Comparison of ENCODE assay signal across 18 mouse cellular contexts in the genomic region with DNA sequence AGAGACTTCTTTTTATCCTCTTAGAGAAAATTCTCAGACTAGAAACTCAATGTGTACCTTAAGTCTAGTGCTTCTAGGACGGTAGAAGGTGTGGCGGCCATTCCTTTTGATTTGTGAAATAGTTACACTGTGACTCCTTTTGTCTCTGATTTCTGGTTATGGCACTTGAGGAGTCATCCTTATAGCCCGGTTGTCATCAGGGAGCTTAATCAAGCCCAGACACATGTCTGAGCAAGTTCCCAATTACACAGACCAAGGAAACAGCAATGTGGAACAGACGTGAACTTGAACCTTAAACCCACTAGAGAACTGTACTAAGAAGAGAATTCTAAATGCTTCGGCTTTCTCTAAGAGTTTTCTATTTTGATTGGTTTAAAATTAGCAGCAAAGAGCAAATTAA. TPM values are rescaled to one million over a fixed set of nuclear protein-coding genes. Genes with fewer than 3 reads are reported as not detected.
DNase-seq lines count a peak whose midpoint lies in the region; ATAC-seq and TF ChIP-seq lines count a peak whose summit lies in the region.
"Had no signal": no experiment of that assay in that cellular context is flagged by ENCODE, and none has a peak within 500 bp of the region (broad histone marks: within the 10 kb centered on the region; RNA-seq: fewer than 3 reads in every experiment).

No protein-coding gene starts in this region.

- H3K4me3 ChIP-seq in layer of hippocampus, adult 2 months: no peak overlapping the region
- H3K4me3 ChIP-seq in liver, postnatal 0 days (ENCODE audit: low read depth, low read length): no peak overlapping the region
- no peak overlapping the region for H3K4me3 ChIP-seq in liver, embryonic 12.5 days
- H3K4me3 ChIP-seq in forebrain, embryonic 12.5 days (replicated peaks): no peak overlapping the region
- H3K4me3 ChIP-seq: embryonic facial prominence, embryonic 13.5 days; forebrain, embryonic 13.5 days; heart, embryonic 12.5 days; hindbrain, embryonic 10.5 days had no signal

- 72% methylated on average over 5 of the region's 5 CpGs for WGBS in liver, postnatal 0 days (ENCODE audit: insufficient replicate concordance)
- WGBS in liver, embryonic 12.5 days (ENCODE audit: insufficient replicate concordance): 67% methylated on average over 5 of the region's 5 CpGs
- WGBS in forebrain, embryonic 12.5 days: 89% methylated on average over 5 of the region's 5 CpGs

- no peaks in the 10 kb centered on the region for H3K9me3 ChIP-seq in liver, postnatal 0 days (ENCODE audit: low read length)
- no peaks in the 10 kb centered on the region for H3K9me3 ChIP-seq in liver, embryonic 12.5 days (replicated peaks)
- no peaks in the 10 kb centered on the region for H3K9me3 ChIP-seq in forebrain, embryonic 12.5 days
- H3K9me3 ChIP-seq: embryonic facial prominence, embryonic 13.5 days; forebrain, embryonic 13.5 days; heart, embryonic 12.5 days; hindbrain, embryonic 10.5 days had no signal

- peaks cover 13% of the 10 kb centered on the region for H3K36me3 ChIP-seq in liver, postnatal 0 days (replicated peaks; ENCODE audit: insufficient read depth, low read length)
- peaks cover 18% of the 10 kb centered on the region for H3K36me3 ChIP-seq in liver, embryonic 12.5 days
- H3K36me3 ChIP-seq in forebrain, embryonic 12.5 days (replicated peaks): 0 out of 2 replicates have a peak, but pooled peaks cover 3% of the 10 kb centered on the region

- H3K4me1 ChIP-seq in liver, postnatal 0 days (ENCODE audit: insufficient read depth): peaks cover 33% of the 10 kb centered on the region
- H3K4me1 ChIP-seq in liver, embryonic 12.5 days: peaks cover 36% of the 10 kb centered on the region
- H3K4me1 ChIP-seq in forebrain, embryonic 12.5 days: no peaks in the 10 kb centered on the region
- H3K4me1 ChIP-seq: forebrain, embryonic 13.5 days had no signal

- peak overlapping the region; percentile 25; the same call in 1 of the 2 replicates for H3K27ac ChIP-seq in layer of hippocampus, adult 2 months
- H3K27ac ChIP-seq in liver, postnatal 0 days (ENCODE audit: low read depth): peak overlapping the region; percentile 74
- H3K27ac ChIP-seq in liver, embryonic 12.5 days: no peak overlapping the region
- H3K27ac ChIP-seq in forebrain, embryonic 12.5 days: no peak overlapping the region
- H3K27ac ChIP-seq: embryonic facial prominence, embryonic 13.5 days; forebrain, embryonic 13.5 days; hindbrain, embryonic 10.5 days; hindbrain, embryonic 14.5 days had no signal

- no peak overlapping the region for H3K9ac ChIP-seq in liver, postnatal 0 days (replicated peaks)
- no peak overlapping the region for H3K9ac ChIP-seq in liver, embryonic 12.5 days
- no peak overlapping the region for H3K9ac ChIP-seq in forebrain, embryonic 12.5 days
- H3K9ac ChIP-seq: embryonic facial prominence, embryonic 13.5 days; forebrain, embryonic 13.5 days; forebrain, postnatal 0 days; heart, embryonic 12.5 days; hindbrain, embryonic 14.5 days had no signal

- H3K4me2 ChIP-seq in liver, postnatal 0 days (ENCODE audit: low read depth, low read length): peak overlapping the region; percentile 34
- no peak overlapping the region for H3K4me2 ChIP-seq in liver, embryonic 12.5 days
- no peak overlapping the region for H3K4me2 ChIP-seq in forebrain, embryonic 12.5 days
- H3K4me2 ChIP-seq: embryonic facial prominence, embryonic 13.5 days; forebrain, embryonic 13.5 days; heart, embryonic 12.5 days; hindbrain, embryonic 14.5 days had no signal

- no peaks in the 10 kb centered on the region for H3K27me3 ChIP-seq in liver, postnatal 0 days (ENCODE audit: insufficient read depth, low read length)
- no peaks in the 10 kb centered on the region for H3K27me3 ChIP-seq in liver, embryonic 12.5 days (replicated peaks)
- no peaks in the 10 kb centered on the region for H3K27me3 ChIP-seq in forebrain, embryonic 12.5 days
- H3K27me3 ChIP-seq: embryonic facial prominence, embryonic 13.5 days; forebrain, embryonic 13.5 days; heart, embryonic 12.5 days had no signal

- no peak for TF ChIP-seq CTCF in layer of hippocampus, adult 2 months (conservative IDR thresholded peaks at IDR 0.05)
- TF ChIP-seq CTCF in liver, postnatal 0 days (IDR thresholded peaks at IDR 0.05; ENCODE audit: low read depth): no peak

- ATAC-seq in liver, postnatal 0 days: no peak
- no peak for ATAC-seq in liver, embryonic 12.5 days
- no peak for ATAC-seq in forebrain, embryonic 12.5 days (ENCODE audit: low FRiP score)
- ATAC-seq: forebrain, embryonic 13.5 days; forebrain, postnatal 0 days had no signal

- no peak for DNase-seq in layer of hippocampus, adult 2 months (ENCODE audit: low spot score in 2 of 2)
- no peak for DNase-seq in layer of hippocampus, adult 9-11 months
- DNase-seq in liver, postnatal 0 days: no peak
- peak; percentile 87 for DNase-seq in gonadal fat pad, adult 2 months (ENCODE audit: low read depth)
- DNase-seq in right cerebral cortex, postnatal 36 days (ENCODE audit: low spot score in 2 of 2): no peak
- DNase-seq: adrenal gland, adult 2 months; cerebellum, adult 11-12 months; cerebellum, adult 9-10 months; cerebellum, postnatal 25 days; forebrain, postnatal 0 days; gastrocnemius, postnatal 14 days had no signal

- TF ChIP-seq EP300 in liver, postnatal 0 days (IDR thresholded peaks at IDR 0.05; ENCODE audit: low read depth): no peak

RNA-seq across cellular contexts. Expression of a gene that starts 17.1 kb away (rescaled TPM):
- 10 to 100 TPM; 93.4 to 95.0 TPM for total RNA-seq in layer of hippocampus, adult 2 months (2021)
- polyA plus RNA-seq in liver, postnatal 0 days (2015; fragmentation: Nextera tagmentation; extraction: Ambion mirVana): 42.7 and 44.4 TPM in 2 replicates
- polyA plus RNA-seq in liver, embryonic 12.5 days (2016; fragmentation: Nextera tagmentation; extraction: Ambion mirVana): 28.6 and 28.7 TPM in 2 replicates
- polyA plus RNA-seq in gonadal fat pad, adult 2 months (2012; rRNA removed): 37.9 and 50.3 TPM in 2 replicates
- polyA plus RNA-seq in forebrain, embryonic 12.5 days (2016; fragmentation: Nextera tagmentation; extraction: Ambion mirVana): 41.9 and 45.0 TPM in 2 replicates

RNA-seq across cellular contexts. Expression of a gene that starts 45.2 kb away (rescaled TPM):
- 10 to 100 TPM; 14.8 to 14.9 TPM for total RNA-seq in layer of hippocampus, adult 2 months (2021)
- 3.2 and 3.3 TPM in 2 replicates for polyA plus RNA-seq in liver, postnatal 0 days (2015; fragmentation: Nextera tagmentation; extraction: Ambion mirVana)
- 14.1 and 16.5 TPM in 2 replicates for polyA plus RNA-seq in liver, embryonic 12.5 days (2016; fragmentation: Nextera tagmentation; extraction: Ambion mirVana)
- 11.9 and 14.3 TPM in 2 replicates for polyA plus RNA-seq in gonadal fat pad, adult 2 months (2012; rRNA removed)
- 32.7 and 33.0 TPM in 2 replicates for polyA plus RNA-seq in forebrain, embryonic 12.5 days (2016; fragmentation: Nextera tagmentation; extraction: Ambion mirVana)

RNA-seq across cellular contexts. Expression of a gene that starts 57.8 kb away (rescaled TPM):
- 10 to 100 TPM; 57.2 to 57.8 TPM for total RNA-seq in layer of hippocampus, adult 2 months (2021)
- polyA plus RNA-seq in liver, postnatal 0 days (2015; fragmentation: Nextera tagmentation; extraction: Ambion mirVana): 3.0 and 3.3 TPM in 2 replicates
- polyA plus RNA-seq in liver, embryonic 12.5 days (2016; fragmentation: Nextera tagmentation; extraction: Ambion mirVana): 5.9 and 7.4 TPM in 2 replicates
- polyA plus RNA-seq in gonadal fat pad, adult 2 months (2012; rRNA removed): 15.0 and 24.1 TPM in 2 replicates
- 20.4 and 20.9 TPM in 2 replicates for polyA plus RNA-seq in forebrain, embryonic 12.5 days (2016; fragmentation: Nextera tagmentation; extraction: Ambion mirVana)

Comparison
In these comparisons a context has a peak if more than half of its experiments do, and no peak if none do; other contexts are left out.
1. H3K27ac ChIP-seq: peak in layer of hippocampus, adult 2 months (single experiment) and liver, postnatal 0 days (single experiment); none in liver, embryonic 12.5 days (single experiment) and forebrain, embryonic 12.5 days (single experiment).